Mouse (Mus musculus): ENCODE results near the gene Daam1.

Gene Daam1

GRCm38 (mm10) chr12:71932433-71933386, 101.8 kb downstream of the Daam1 start:
- DNase-seq (ENCODE audit: low spot score in 2 of 2), result no peak

DNA sequence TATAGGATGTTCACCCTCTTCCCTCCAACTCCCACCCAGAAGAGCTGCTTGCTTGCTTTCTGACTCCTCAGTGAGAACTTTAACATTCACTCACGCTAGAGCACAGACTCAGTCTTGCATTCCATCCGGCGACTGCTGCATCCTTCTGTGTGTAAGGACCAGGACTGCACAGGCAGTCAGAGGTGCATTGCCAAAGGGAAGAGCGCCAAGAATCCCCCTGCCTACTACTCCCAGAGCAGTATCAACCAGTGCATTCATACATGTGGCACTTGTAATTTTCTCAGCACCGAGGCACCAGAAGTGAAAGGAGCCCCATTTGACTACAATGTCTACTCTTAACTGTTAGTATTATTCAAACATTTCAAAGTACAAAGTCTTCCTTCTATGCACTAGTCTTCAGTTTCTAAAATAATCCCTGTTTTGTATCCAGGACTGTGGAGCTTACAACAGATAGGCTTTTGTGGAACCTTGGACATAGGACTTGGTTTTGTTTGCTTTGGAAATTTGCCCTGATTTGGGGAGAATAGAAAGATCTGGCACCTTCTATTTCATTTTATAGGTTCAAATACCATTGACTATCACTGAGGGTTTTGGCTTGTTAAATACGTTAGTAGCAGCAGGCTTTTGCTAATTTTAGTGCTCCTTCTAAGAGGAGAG, 103.2 kb downstream of the Daam1 start:
- no peak for DNase-seq (ENCODE audit: low spot score in 2 of 2)

GRCm38 (mm10) chr12:71936636-71937035, 105.8 kb downstream of the Daam1 start:
- no peak for DNase-seq (ENCODE audit: low spot score in 2 of 2)

- DNase-seq (ENCODE audit: low spot score in 2 of 2), result no peak
Measured at GRCm38 (mm10) chr12:71938513-71938912, 107.6 kb downstream of the Daam1 start.

DNA sequence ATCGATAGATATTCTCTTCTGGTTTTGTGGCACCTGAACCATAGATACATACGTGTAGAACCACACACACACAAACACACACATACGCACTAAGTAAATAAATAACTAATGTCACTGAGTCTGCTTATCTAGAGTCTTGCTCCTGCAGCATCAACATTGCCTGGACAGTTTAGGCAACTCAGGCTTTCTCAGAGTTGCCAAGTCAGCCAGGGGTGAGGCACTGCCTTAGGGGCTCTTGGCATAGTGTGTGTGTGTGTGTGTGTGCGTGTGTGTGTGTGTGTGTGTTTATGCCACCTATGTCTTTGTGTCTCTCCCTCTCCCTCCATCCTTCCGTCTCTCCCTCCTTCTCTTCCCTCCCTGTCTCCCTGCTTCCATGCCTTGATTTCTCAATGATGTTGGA, 110.4 kb downstream of the Daam1 start:
- DNase-seq (ENCODE audit: low spot score in 2 of 2), result no peak

DNA sequence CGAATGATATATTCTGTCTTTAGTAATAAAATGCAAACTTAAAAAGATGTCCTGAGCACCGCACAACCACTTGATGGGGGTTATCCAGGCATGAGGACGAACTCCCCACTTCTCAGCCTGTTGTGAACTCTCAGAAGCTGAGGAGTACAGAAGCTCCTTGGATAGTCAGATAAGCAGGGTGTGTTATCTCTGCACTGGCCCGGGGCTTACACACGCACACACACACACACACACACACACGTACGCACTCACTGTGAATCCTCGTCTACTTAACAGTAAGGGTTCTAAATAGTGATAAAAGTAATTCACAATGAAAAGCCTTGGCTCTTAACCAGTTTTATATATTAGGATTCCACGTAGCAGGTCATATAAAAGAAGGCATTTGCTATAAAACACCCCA, 112.2 kb downstream of the Daam1 start:
- no peak for DNase-seq (ENCODE audit: low spot score in 2 of 2)

GRCm38 (mm10) chr12:71943646-71944045, 112.8 kb downstream of the Daam1 start:
- no peak for DNase-seq (ENCODE audit: low spot score in 2 of 2)

GRCm38 (mm10) chr12:71945844-71946243, 115.0 kb downstream of the Daam1 start:
- DNase-seq (ENCODE audit: low spot score in 2 of 2), result no peak

GRCm38 (mm10) chr12:71946448-71946847, 115.6 kb downstream of the Daam1 start:
- DNase-seq (ENCODE audit: low spot score in 2 of 2), result peak in 1 of 2 experiments; percentile 48

DNA sequence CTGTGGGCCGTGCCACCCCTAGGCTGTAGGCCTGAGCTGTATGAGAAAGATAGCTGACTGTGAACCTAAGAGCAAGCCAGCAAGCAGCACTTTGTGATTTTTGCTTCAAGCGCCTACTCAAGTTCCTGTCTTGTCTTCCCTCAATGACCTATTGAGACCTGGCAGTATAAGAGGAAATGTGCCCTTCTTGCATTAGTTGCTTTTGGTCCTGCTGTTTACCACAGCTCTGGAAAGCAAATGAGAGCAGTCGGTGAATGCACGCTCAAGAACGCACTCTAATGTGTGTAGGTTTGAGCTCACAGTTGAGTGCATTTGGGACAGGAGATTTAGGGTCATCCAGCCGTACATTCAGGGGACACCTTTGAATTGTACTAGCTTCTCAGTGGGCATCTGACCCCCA, 118.1 kb downstream of the Daam1 start:
- no peak for DNase-seq (ENCODE audit: low spot score in 2 of 2)

GRCm38 (mm10) chr12:71949606-71950005, 118.7 kb downstream of the Daam1 start:
- DNase-seq (ENCODE audit: low spot score in 2 of 2), result no peak

GRCm38 (mm10) chr12:71950095-71950877, 119.4 kb downstream of the Daam1 start:
- DNase-seq (ENCODE audit: low spot score in 2 of 2), result no peak

DNA sequence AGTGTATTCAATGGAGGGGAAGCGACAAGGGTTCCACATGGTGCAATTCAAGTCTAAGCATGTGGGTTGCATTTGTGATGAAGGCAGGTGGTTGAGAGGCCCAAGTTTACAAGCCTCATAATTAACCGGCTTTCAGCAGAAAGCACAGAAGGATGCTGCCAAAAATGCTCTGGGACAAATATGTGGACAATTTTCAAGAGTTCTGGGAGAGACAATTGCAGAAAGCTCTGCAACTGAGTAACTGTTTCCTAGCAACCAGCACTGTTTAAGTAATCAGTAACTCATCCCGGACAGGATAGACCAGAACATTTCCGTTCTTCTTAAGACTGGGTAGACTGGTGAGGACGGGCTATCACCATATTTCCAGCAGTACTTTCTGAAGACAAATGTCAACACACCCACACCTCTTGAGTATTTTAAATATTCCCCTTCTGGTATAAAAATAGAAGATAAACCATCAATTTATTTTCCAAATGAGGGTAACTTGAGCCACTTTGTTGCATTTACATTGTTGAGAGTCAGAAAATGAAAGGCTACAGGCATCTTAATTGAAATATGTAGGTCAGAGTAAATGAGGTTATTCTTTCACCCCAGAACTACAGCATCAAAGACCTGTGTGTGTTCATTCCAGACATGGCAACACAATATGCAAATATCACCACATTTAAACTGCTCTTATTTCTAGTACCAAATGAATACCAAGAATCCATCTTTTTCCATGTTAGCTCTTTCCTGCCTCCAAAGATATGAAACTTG, 123.5 kb downstream of the Daam1 start:
- DNase-seq (ENCODE audit: low spot score in 2 of 2), result no peak

DNA sequence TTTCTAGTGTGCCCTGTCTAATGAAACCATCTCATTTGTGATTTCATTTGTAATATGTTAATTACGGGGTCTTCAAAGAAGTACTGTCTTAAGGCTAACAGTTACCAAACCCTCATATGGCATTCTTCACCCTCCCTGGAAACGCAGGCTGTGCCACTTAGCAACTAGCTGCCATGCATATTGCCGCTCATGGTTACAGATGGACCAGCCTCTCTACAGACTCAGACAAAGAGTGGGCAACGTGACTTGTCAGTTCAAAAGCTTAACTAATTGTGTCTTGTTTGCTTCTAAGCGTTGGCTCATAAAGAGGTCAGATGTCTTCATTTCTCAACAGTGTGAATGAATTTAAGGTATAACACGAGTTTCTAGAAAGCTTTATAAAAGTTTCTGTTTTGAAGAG, 126.1 kb downstream of the Daam1 start:
- no peak for DNase-seq (ENCODE audit: low spot score in 2 of 2)

DNA sequence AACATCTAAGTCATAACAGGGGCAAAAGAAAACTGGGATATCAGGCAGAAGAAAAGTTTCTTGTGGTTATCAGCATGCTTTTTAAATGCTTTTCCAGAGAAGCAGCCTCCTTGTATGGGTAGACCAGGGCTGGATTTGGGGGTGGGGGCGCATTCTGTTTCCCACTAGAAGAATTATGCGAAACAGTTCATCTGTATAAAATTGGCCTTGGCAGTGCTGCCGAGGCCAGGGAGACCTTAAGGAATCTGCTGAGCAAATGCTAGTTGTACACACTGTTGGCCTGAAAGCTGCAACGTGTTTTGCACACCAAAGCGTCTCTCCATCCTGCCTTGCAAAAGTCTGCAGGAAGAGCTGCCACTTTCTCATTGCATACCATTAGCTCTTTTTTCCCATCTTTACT, 126.6 kb downstream of the Daam1 start:
- no peak for DNase-seq (ENCODE audit: low spot score in 2 of 2)

GRCm38 (mm10) chr12:71959351-71959991, 128.6 kb downstream of the Daam1 start:
- DNase-seq (ENCODE audit: low spot score in 2 of 2), result no peak

GRCm38 (mm10) chr12:71961671-71962070, 130.8 kb downstream of the Daam1 start:
- DNase-seq (ENCODE audit: low spot score in 2 of 2), result no peak

- DNase-seq (ENCODE audit: low spot score in 2 of 2), result no peak
Measured at GRCm38 (mm10) chr12:71962616-71963015, 131.7 kb downstream of the Daam1 start.

- DNase-seq (ENCODE audit: low spot score in 2 of 2), result no peak
Measured at GRCm38 (mm10) chr12:71968592-71968991, 137.7 kb downstream of the Daam1 start.

- DNase-seq (ENCODE audit: low spot score in 2 of 2), result no peak
Measured at GRCm38 (mm10) chr12:71969022-71969421, 138.1 kb downstream of the Daam1 start.

DNA sequence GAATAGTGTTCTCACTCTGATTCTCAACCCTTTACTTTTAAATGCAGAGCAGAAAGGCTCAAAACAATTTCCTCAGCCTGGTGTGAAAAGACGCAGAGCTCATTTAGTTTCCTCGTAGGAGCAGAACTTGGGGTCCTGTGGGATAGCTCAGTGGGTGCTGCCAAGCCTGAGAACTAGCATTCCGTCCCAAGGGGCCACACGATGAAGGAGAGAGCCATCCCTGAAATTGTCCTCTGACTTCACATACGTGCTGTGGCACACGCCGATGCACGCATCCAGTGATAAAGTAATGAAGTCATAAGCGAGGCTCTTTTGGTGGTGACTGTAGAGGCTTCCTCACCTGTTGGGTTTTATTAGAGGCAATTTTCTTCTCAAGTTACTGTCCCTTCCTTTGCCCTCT, 138.6 kb downstream of the Daam1 start:
- no peak for DNase-seq (ENCODE audit: low spot score in 2 of 2)

Measured in cerebellum, postnatal 4 days (tissue).